Mouse (Mus musculus) C2C12 (cell line): ENCODE measurements around the gene Trpm1.

Source experiments
- CTCF ChIP-seq: IDR thresholded peaks from one replicate; pipeline ENCODE4 v1.5.1; 2011; ENCODE audit not compliant: control insufficient read depth, insufficient read depth, insufficient read length
- MYOG ChIP-seq: IDR thresholded peaks from one replicate; pipeline ENCODE4 v1.6.1; 2011; ENCODE audit not compliant: control insufficient read depth, insufficient read length; ENCODE audit errors: extremely low read depth
- USF1 ChIP-seq: IDR thresholded peaks from one replicate; pipeline ENCODE4 v1.6.1; 2011; ENCODE audit warnings: low read depth, mild to moderate bottlenecking, control low read depth, moderate library complexity

DNA sequence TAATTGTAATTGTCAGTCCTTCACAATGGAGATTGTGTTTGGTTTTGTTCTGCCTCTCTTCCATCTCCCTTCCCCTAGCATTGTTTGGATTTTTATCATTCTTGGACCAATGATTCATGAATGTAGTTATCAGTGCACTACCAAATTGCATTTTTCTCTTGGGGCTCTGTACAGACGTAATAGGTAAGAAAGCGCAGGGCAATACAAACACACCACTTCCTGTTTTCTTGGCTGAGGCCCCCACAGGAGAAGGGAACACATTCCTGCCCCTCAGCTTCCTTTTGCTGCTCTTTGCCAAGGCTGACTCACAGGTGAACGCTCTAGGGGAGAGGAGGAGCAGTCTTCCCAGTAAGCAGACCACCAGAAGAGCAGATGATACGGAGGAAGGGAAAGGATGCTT lies 96.1 kb downstream of the Trpm1 start:
- TF ChIP-seq CTCF (no peak), USF1 (no peak), MYOG (no peak)
